Mouse (Mus musculus) stomach, embryonic 15.5 days (tissue): ENCODE results near the gene Krt7. TPM values are rescaled to one million over a fixed set of nuclear protein-coding genes. Genes with fewer than 3 reads are reported as not detected.

Experiments
- ATAC-seq: fragments of 200-750 bp; cut with Nextera tagmentation; 2 replicates; pipeline ENCODE4 v1.8.0; 2017; ENCODE audit warnings: low read depth, moderate number of reproducible peaks, moderate TSS enrichment; ENCODE audit not compliant: insufficient read depth, low FRiP score
- H3K27ac ChIP-seq: fragments of 300-500 bp; sonication (generic); 2 replicates; pipeline ENCODE4 v1.5.1; 2015; ENCODE audit warnings: mild to moderate bottlenecking, inconsistent platforms
- H3K27me3 ChIP-seq: fragments of 300-500 bp; sonication (generic); replicated peaks from 2 replicates; pipeline ENCODE4 v1.6.1; 2015; ENCODE audit warnings: inconsistent platforms
- H3K36me3 ChIP-seq: fragments of 300-500 bp; sonication (generic); 2 replicates; pipeline ENCODE4 v1.6.1; 2015; ENCODE audit warnings: inconsistent platforms
- H3K4me1 ChIP-seq: fragments of 300-500 bp; sonication (generic); 2 replicates; pipeline ENCODE4 v1.6.1; 2015; ENCODE audit warnings: inconsistent platforms
- H3K4me2 ChIP-seq: fragments of 300-500 bp; sonication (generic); 2 replicates; pipeline ENCODE4 v1.6.1; 2015; ENCODE audit warnings: mild to moderate bottlenecking, inconsistent platforms
- H3K4me3 ChIP-seq: fragments of 300-500 bp; sonication (generic); replicated peaks from 2 replicates; pipeline ENCODE4 v1.5.1; 2015; ENCODE audit warnings: inconsistent platforms
- H3K9ac ChIP-seq: fragments of 300-500 bp; sonication (generic); 2 replicates; pipeline ENCODE4 v1.6.1; 2015; ENCODE audit warnings: inconsistent platforms
- H3K9me3 ChIP-seq: fragments of 300-500 bp; sonication (generic); 2 replicates; pipeline ENCODE4 v1.6.1; 2016; ENCODE audit warnings: inconsistent platforms
- WGBS: fragments of 180-500 bp; shearing (Covaris S2); methylation state at CpG from one replicate; pipeline ENCODE4 v1.1.7; 2015; 5-methylcytosine and 5-hydroxymethylcytosine counted together
- microRNA counts: library from miRNA; unstranded; fragments of <30 nt; microRNA quantifications from one replicate; lab custom pipeline; 2016
- microRNA-seq: library from miRNA; unstranded; fragments of <30 nt; microRNA quantifications from one replicate; pipeline ENCODE4, GENCODE M21; 2016
- polyA plus RNA-seq: library from polyadenylated mRNA; unstranded; fragments of >200 nt; fragmentation: Nextera tagmentation; extraction: Ambion mirVana; gene quantifications from 2 replicates; pipeline ENCODE4 v1.2.1, GENCODE M21; 2015

The Krt7 gene
- polyA plus RNA-seq, 1 experiment from 2014 or later = 231 TPM

GRCm38 (mm10) chr15:101455292-101455691 is 44.4 kb downstream of the Krt7 start:
- H3K27me3 ChIP-seq = no peaks in the 10 kb centered on the region
- no peak overlapping the region for H3K4me3 ChIP-seq
- H3K27ac ChIP-seq = no peak overlapping the region
- no peak for ATAC-seq
- 77% methylated on average over 2 of the region's 2 CpGs for WGBS
- no peak overlapping the region for H3K9ac ChIP-seq
- no peak overlapping the region for H3K4me2 ChIP-seq
- H3K4me1 ChIP-seq = no peaks in the 10 kb centered on the region
- H3K9me3 ChIP-seq = no peaks in the 10 kb centered on the region
- H3K36me3 ChIP-seq = no peaks in the 10 kb centered on the region

- Histone ChIP-seq H3K9me3 (no peaks in the 10 kb centered on the region), H3K4me3 (no peak overlapping the region), H3K36me3 (no peaks in the 10 kb centered on the region), H3K27me3 (no peaks in the 10 kb centered on the region), H3K4me2 (no peak overlapping the region), H3K27ac (no peak overlapping the region), H3K4me1 (no peaks in the 10 kb centered on the region), H3K9ac (no peak overlapping the region)
- WGBS = 86% methylated on average over 6 of the region's 6 CpGs
- no peak for ATAC-seq
Observed at GRCm38 (mm10) chr15:101455891-101456290, 45.0 kb downstream of the Krt7 start.

- Histone ChIP-seq H3K27ac (no peak overlapping the region), H3K9ac (no peak overlapping the region), H3K4me3 (no peak overlapping the region), H3K4me2 (no peak overlapping the region), H3K27me3 (no peaks in the 10 kb centered on the region), H3K9me3 (no peaks in the 10 kb centered on the region), H3K4me1 (no peaks in the 10 kb centered on the region), H3K36me3 (no peaks in the 10 kb centered on the region)
- no peak for ATAC-seq
- 56% methylated on average over 16 of the region's 16 CpGs for WGBS
Observed at GRCm38 (mm10) chr15:101458361-101458930, 47.6 kb downstream of the Krt7 start.

- no peak overlapping the region for H3K27ac ChIP-seq
- 78% methylated on average over 14 of the region's 14 CpGs for WGBS
- no peaks in the 10 kb centered on the region for H3K27me3 ChIP-seq
- H3K4me3 ChIP-seq = no peak overlapping the region
- no peaks in the 10 kb centered on the region for H3K36me3 ChIP-seq
- no peaks in the 10 kb centered on the region for H3K4me1 ChIP-seq
- H3K9ac ChIP-seq = no peak overlapping the region
- ATAC-seq = no peak
- H3K9me3 ChIP-seq = no peaks in the 10 kb centered on the region
- no peak overlapping the region for H3K4me2 ChIP-seq
Observed at GRCm38 (mm10) chr15:101459283-101459682, 48.4 kb downstream of the Krt7 start.

- Histone ChIP-seq H3K4me2 (no peak within 1 kb of the TSS), H3K27ac (no peak within 1 kb of the TSS), H3K4me3 (no peak within 1 kb of the TSS), H3K9me3 (no peaks in the 10 kb centered on the region), H3K36me3 (no peaks in the 10 kb centered on the region), H3K4me1 (no peaks in the 10 kb centered on the region), H3K27me3 (no peaks in the 10 kb centered on the region; the same call in 1 of the 2 replicates), H3K9ac (no peak within 1 kb of the TSS)
- 76% methylated on average over 13 of the region's 13 CpGs for WGBS
- no peak for ATAC-seq
Observed at GRCm38 (mm10) chr15:101463651-101464050, 52.8 kb downstream of the Krt7 start, which contains the start of gene Krt81. Gene Krt81 (minus strand): TSS chr15:101463751.

- Histone ChIP-seq H3K27me3 (no peaks in the 10 kb centered on the region; the same call in 1 of the 2 replicates), H3K36me3 (no peaks in the 10 kb centered on the region), H3K9me3 (no peaks in the 10 kb centered on the region), H3K4me3 (no peak overlapping the region), H3K9ac (no peak overlapping the region), H3K4me2 (no peak overlapping the region), H3K4me1 (no peaks in the 10 kb centered on the region), H3K27ac (no peak overlapping the region)
- no peak for ATAC-seq
- 71% methylated on average over 4 of the region's 4 CpGs for WGBS
Observed at GRCm38 (mm10) chr15:101469093-101469492, 58.2 kb downstream of the Krt7 start.

- Histone ChIP-seq H3K36me3 (no peaks in the 10 kb centered on the region), H3K4me3 (no peak within 1 kb of the TSS), H3K9me3 (no peaks in the 10 kb centered on the region), H3K27me3 (no peaks in the 10 kb centered on the region), H3K4me1 (no peaks in the 10 kb centered on the region), H3K4me2 (no peak within 1 kb of the TSS), H3K9ac (no peak within 1 kb of the TSS), H3K27ac (no peak within 1 kb of the TSS)
- 18% methylated on average over 10 of the region's 10 CpGs for WGBS
- no peak; the same call in 1 of the 2 replicates for ATAC-seq
Observed at GRCm38 (mm10) chr15:101472952-101473528, 62.2 kb downstream of the Krt7 start, which contains the start of gene Krt86. Gene Krt86 (plus strand): TSS chr15:101473478.

- Histone ChIP-seq H3K36me3 (no peaks in the 10 kb centered on the region), H3K27me3 (no peaks in the 10 kb centered on the region), H3K4me2 (peak overlapping the region; percentile 70), H3K4me1 (peaks cover 4% of the 10 kb centered on the region; the same call in 1 of the 2 replicates), H3K9ac (no peak overlapping the region), H3K4me3 (peak overlapping the region; percentile 27), H3K9me3 (no peaks in the 10 kb centered on the region), H3K27ac (no peak overlapping the region)
- no peak for ATAC-seq
- WGBS = 6% methylated on average over 31 of the region's 31 CpGs
Observed at GRCm38 (mm10) chr15:101479007-101479665, 68.3 kb downstream of the Krt7 start.

GRCm38 (mm10) chr15:101479666-101480060 is 68.8 kb downstream of the Krt7 start:
- WGBS = 34% methylated on average over 11 of the region's 11 CpGs
- no peaks in the 10 kb centered on the region for H3K9me3 ChIP-seq
- no peak for ATAC-seq

More at GRCm38 (mm10) chr15:101479666-101480060, 68.8 kb downstream of the Krt7 start:
- H3K36me3 ChIP-seq = no peaks in the 10 kb centered on the region
- peak overlapping the region; percentile 70 for H3K4me2 ChIP-seq
- no peak overlapping the region for H3K27ac ChIP-seq
- no peaks in the 10 kb centered on the region for H3K27me3 ChIP-seq
- peak overlapping the region; percentile 27 for H3K4me3 ChIP-seq
- H3K4me1 ChIP-seq = peaks cover 4% of the 10 kb centered on the region; the same call in 1 of the 2 replicates
- H3K9ac ChIP-seq = no peak overlapping the region

MicroRNAs encoded within 50 kb of the gene (microRNA counts, 519-probe panel; counts per million panel counts)
- microRNA mmu-miR-1941-3p (lab: Ali Mortazavi, UCI) (2,277 counts per million, percentile 40 among the panel's probes with 10 or more counts), microRNA mmu-miR-1941-5p (lab: Ali Mortazavi, UCI) (1,401 counts per million, percentile 6 among the panel's probes with 10 or more counts)

Small RNAs within 50 kb of the gene (microRNA-seq; reads per million reads assigned to microRNA genes)
- gene Mir1941 = 2.3 reads per million, percentile 6 among the genes with 10 or more reads in this experiment

Other genes starting within 250 kb of the Krt7 start
- 8.9 and 9.9 TPM in 2 replicates for gene Acvr1b, start 237.0 kb upstream of the Krt7 start, polyA plus RNA-seq
- gene Grasp, start 186.9 kb upstream of the Krt7 start, polyA plus RNA-seq = 6.0 and 7.3 TPM in 2 replicates
- gene Nr4a1, start 156.8 kb upstream of the Krt7 start, polyA plus RNA-seq = 10.6 and 11.2 TPM in 2 replicates
- gene Atg101, start 126.8 kb upstream of the Krt7 start, polyA plus RNA-seq = 66.0 and 66.4 TPM in 2 replicates
- 9.5 and 11.6 TPM in 2 replicates for gene 6030408B16Rik, start 117.8 kb upstream of the Krt7 start, polyA plus RNA-seq
- 7.7 and 12.7 TPM in 2 replicates for gene Krt80, start 40.9 kb upstream of the Krt7 start, polyA plus RNA-seq
- 0.24 and 0.40 TPM in 2 replicates for gene Krt87, start 27.8 kb downstream of the Krt7 start, polyA plus RNA-seq
- 0.14 TPM in 1 of 2 replicates, not detected in the other for gene Krt88, start 36.7 kb downstream of the Krt7 start, polyA plus RNA-seq
- gene Krt81, start 52.7 kb downstream of the Krt7 start, polyA plus RNA-seq = not detected in 2 replicates
- 0.06 TPM in 1 of 2 replicates, not detected in the other for gene Krt86, start 62.4 kb downstream of the Krt7 start, polyA plus RNA-seq
- 0.10 and 0.30 TPM in 2 replicates for gene Krt83, start 80.5 kb downstream of the Krt7 start, polyA plus RNA-seq
- gene Gm49425, start 106.2 kb downstream of the Krt7 start, polyA plus RNA-seq = not detected in 2 replicates
- not detected in 2 replicates for gene Krt84, start 121.8 kb downstream of the Krt7 start, polyA plus RNA-seq
- gene Krt82, start 139.6 kb downstream of the Krt7 start, polyA plus RNA-seq = not detected in 2 replicates
- 0.10 and 0.19 TPM in 2 replicates for gene Krt90, start 151.9 kb downstream of the Krt7 start, polyA plus RNA-seq
- gene Krt75, start 162.9 kb downstream of the Krt7 start, polyA plus RNA-seq = 0.21 and 0.34 TPM in 2 replicates
- not detected in 2 replicates for gene Gm5414, start 217.1 kb downstream of the Krt7 start, polyA plus RNA-seq
- gene Gm5478, start 236.3 kb downstream of the Krt7 start, polyA plus RNA-seq = 0.08 TPM in 1 of 2 replicates, not detected in the other